Mouse (Mus musculus) layer of hippocampus, postnatal 14 days (tissue): ENCODE results near the gene Rpl41. TPM values are rescaled to one million over a fixed set of nuclear protein-coding genes. Genes with fewer than 3 reads are reported as not detected.
"Not testable (repeated sequence)": the region's sequence is repeated elsewhere in the genome, so short reads cannot be mapped to it uniquely, and the experiment has no call there.

Source experiments
- DNase-seq, 2 experiments: peaks; one replicate each; pipeline ENCODE4 v3.0.0; 2021 to 2022; ENCODE audit warnings: low spot score in 2 of 2, mixed read lengths in 1 of 2
- total RNA-seq, 2 experiments: library from RNA; stranded (reverse); gene quantifications; 2 replicates each; pipeline ENCODE4 v1.2.3; 2021

Rpl41 gene
- total RNA-seq, 2 experiments from 2014 or later = 1,911 to 2,072 TPM

- no peak for DNase-seq
Measured at GRCm38 (mm10) chr10:128563544-128563943, 14.4 kb upstream of the Rpl41 start.

GRCm38 (mm10) chr10:128556963-128557362 is 7.9 kb upstream of the Rpl41 start:
- DNase-seq = no peak

- no peak for DNase-seq
Measured at GRCm38 (mm10) chr10:128556286-128556685, 7.2 kb upstream of the Rpl41 start.

GRCm38 (mm10) chr10:128555567-128555966 is 6.5 kb upstream of the Rpl41 start:
- DNase-seq = not testable (repeated sequence)

- DNase-seq = not testable (repeated sequence)
Measured at GRCm38 (mm10) chr10:128550144-128550823, 1.2 kb upstream of the Rpl41 start.

- not testable (repeated sequence) for DNase-seq
Measured at GRCm38 (mm10) chr10:128549682-128550057, 565 bp upstream of the Rpl41 start.

GRCm38 (mm10) chr10:128548051-128548791 is 884 bp downstream of the Rpl41 start:
- DNase-seq = not testable (repeated sequence)

GRCm38 (mm10) chr10:128547361-128548032 is 1.6 kb downstream of the Rpl41 start, which contains the start of gene Zc3h10:
Gene Zc3h10 (minus strand): TSS chr10:128547774.
- peak; percentile 93 to 98 for DNase-seq

- no peak for DNase-seq
Measured at GRCm38 (mm10) chr10:128546787-128547186, 2.3 kb downstream of the Rpl41 start.

- DNase-seq = peak in 1 of 2 experiments; percentile 61
Measured at GRCm38 (mm10) chr10:128546361-128546760, 2.7 kb downstream of the Rpl41 start.

- DNase-seq = no peak
Measured at GRCm38 (mm10) chr10:128545570-128545898, 3.6 kb downstream of the Rpl41 start.

GRCm38 (mm10) chr10:128544674-128545569 is 4.2 kb downstream of the Rpl41 start:
- DNase-seq = no peak

GRCm38 (mm10) chr10:128544151-128544657 is 4.9 kb downstream of the Rpl41 start:
- no peak for DNase-seq

- DNase-seq = no peak
Measured at GRCm38 (mm10) chr10:128543100-128543499, 6.0 kb downstream of the Rpl41 start.

- no peak for DNase-seq
Measured at GRCm38 (mm10) chr10:128538340-128538870, 10.7 kb downstream of the Rpl41 start.

GRCm38 (mm10) chr10:128536266-128536940 is 12.7 kb downstream of the Rpl41 start:
- peak; percentile 86 to 92 for DNase-seq

GRCm38 (mm10) chr10:128535624-128536265 is 13.4 kb downstream of the Rpl41 start:
- DNase-seq = no peak

GRCm38 (mm10) chr10:128535206-128535605 is 13.9 kb downstream of the Rpl41 start:
- no peak for DNase-seq
